Mouse (Mus musculus): ENCODE data around the gene Zfyve21.

Zfyve21 gene

GRCm38 (mm10) chr12:111798493-111798892 lies 15.5 kb upstream of the Zfyve21 start:
- DNase-seq (ENCODE audit: extremely low read depth, insufficient read length, low spot score): no peak

GRCm38 (mm10) chr12:111800459-111801183 lies 13.3 kb upstream of the Zfyve21 start:
- DNase-seq (ENCODE audit: extremely low read depth, insufficient read length, low spot score): no peak

GRCm38 (mm10) chr12:111803538-111803937 lies 10.4 kb upstream of the Zfyve21 start:
- DNase-seq (ENCODE audit: extremely low read depth, insufficient read length, low spot score): no peak

DNA sequence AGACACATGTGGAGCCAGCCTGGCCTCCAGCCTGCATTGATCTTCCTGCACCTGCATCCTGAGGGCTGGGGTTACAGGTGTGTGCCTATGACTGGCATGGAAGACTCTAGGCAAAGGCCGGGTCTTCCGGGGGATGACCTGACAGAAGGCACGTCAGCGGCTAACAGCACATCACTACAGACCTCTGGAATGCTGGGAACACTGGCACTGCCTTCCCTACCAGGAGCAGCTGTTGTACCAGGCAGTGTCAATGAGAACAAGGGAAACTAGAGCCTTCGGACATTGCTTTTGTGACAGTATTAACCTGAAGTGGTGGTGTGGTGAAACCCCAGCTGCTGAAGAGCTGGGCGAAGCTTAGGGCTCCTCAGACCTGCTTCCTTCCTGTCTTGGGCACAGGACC lies 5.2 kb upstream of the Zfyve21 start:
- no peak for DNase-seq (ENCODE audit: extremely low read depth, insufficient read length, low spot score)

DNA sequence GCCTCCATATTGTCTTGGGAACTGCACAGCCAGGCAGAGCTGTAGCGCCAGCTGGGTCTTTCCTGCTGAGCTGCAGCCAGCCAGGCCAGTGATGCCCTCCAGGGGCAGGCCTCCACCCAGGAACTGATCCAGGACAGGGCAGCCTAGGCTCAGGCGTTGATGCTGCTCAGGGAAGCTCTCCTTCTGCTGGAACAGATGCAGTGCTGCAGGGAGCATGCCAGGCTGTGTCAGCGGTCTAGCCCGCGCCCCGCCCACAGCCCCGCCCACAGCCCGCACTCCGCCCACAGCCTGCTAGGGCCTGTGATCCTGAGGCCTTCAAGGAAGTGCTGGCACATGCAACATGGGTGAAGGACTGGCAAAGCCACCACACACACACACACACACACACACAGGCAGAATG lies 4.2 kb upstream of the Zfyve21 start:
- peak; percentile 86 for DNase-seq (ENCODE audit: extremely low read depth, insufficient read length, low spot score)

- DNase-seq (ENCODE audit: extremely low read depth, insufficient read length, low spot score): no peak
These were observed 1.9 kb upstream of the Zfyve21 start for GRCm38 (mm10) chr12:111812075-111812474.

- no peak for DNase-seq (ENCODE audit: extremely low read depth, insufficient read length, low spot score)
These were observed 1.4 kb upstream of the Zfyve21 start for GRCm38 (mm10) chr12:111812611-111813010.

DNA sequence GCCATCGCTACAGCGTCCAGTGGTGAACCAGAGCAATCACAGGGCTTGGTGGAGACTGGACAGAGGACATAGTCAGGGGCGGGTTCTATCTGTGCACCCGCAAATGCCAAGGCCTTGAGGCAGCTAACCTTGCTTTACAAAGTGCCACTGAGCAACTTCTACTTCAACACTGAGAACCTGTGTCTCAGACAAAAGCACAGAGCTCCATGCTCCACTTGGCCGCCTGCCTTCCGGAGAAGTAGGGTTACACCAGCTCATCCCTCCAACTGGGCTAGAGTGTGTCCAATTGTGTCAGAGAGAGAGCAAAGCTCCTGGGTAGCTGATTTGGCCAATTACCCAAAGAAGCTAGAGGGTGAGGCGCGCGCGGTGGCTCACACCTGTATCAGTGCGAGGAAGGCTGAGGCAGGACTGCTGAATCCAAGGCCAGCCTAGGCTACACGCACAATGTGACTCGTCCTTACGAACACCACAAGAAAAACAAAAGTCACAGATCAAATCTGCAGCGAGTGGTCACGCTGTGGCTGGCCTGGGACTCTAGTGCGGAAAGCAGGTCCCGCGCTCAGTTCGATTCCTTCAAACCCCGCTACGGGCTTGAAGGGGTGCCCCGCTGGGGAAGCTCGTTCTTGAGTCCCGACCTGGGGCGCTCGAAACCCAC lies 732 bp upstream of the Zfyve21 start:
- no peak for DNase-seq (ENCODE audit: extremely low read depth, insufficient read length, low spot score)

DNA sequence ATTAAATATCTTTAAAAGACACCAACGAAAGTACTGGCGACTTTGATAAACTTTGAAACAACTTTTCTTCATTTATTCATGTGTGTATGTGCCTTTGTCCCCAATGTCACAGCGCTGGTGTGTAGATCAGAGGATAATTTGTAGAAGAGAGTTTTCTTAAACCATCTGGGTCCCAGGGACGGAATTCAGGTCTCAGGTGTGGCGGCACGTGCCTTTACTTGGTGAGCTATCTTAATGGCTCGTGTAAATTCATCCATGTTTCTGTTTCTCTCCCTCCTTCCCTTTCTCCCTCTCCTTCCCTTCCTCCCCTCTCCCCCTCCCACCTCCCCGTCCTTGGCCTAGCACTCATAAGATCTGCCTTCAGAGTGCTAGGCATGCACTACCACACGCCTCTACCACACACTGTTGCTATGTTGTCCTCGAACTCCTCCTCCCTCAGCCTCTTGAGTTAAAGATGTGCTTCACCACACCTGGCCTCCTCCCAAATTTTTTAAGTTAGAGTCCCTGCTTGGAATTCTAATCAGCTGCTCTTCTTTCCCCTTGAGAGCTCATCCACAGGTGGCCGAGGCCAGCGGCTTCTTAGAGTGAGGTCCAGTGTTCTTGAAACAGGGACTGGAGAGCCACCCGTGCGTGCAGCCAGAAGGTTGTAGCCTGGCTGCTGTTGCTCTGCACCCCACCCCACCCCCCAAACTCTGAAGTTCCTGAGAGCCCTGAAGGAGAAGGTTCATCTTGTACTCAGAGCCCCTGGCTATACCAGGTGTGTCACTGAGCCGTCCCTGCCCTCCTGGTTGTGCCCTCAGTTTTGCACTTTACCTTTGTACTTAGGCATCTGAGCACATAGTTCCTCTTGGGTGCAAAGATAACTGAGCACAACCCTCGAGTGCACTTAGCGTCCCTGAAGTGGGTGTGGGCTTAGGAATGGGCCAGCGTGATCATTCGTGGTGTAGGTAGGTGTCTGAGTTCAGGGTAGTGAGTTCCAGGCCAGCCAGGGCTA lies 1.1 kb downstream of the Zfyve21 start:
- DNase-seq (ENCODE audit: extremely low read depth, insufficient read length, low spot score): no peak

GRCm38 (mm10) chr12:111816528-111816927 lies 2.6 kb downstream of the Zfyve21 start:
- DNase-seq (ENCODE audit: extremely low read depth, insufficient read length, low spot score): no peak

DNA sequence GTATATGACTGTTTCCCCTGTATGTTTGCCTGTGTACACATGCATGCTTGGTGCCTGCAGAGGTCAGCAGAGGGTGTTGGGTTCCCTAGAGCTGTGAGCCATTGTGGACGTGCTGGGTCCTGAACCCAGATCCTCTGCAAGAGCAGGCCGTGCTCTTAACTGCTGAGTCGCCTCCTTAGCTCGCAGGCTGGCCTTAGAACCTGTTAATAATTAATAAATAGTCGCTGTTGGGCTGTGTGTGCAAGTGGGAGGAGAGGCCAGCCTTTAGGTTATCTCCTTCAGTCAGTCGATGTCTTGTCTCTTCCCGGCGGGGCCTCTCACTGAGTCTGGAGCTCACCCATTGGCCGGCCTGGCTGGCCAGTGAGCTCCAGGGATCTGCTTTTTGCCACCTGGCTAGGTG lies 3.0 kb downstream of the Zfyve21 start:
- DNase-seq (ENCODE audit: extremely low read depth, insufficient read length, low spot score): no peak

DNA sequence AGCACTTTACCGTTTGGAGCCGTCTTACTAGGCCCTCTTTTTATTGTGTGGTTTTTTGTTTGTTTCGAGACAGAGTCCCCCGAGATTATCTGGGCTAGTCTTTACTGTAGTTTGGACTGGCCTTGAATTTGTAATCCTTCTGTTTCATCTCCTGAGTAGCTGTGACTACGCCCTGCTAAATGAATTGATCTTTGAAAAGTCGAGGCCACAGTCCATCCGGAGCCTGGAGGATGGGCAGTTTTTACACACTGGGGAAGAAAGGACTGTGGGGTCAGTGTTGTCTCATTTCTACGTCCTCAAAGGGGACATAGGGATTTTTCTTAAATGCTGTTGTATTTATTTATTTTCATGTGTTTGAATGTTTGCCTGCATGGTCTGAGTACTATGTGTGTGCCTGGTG lies 4.0 kb downstream of the Zfyve21 start:
- DNase-seq (ENCODE audit: extremely low read depth, insufficient read length, low spot score): no peak

DNA sequence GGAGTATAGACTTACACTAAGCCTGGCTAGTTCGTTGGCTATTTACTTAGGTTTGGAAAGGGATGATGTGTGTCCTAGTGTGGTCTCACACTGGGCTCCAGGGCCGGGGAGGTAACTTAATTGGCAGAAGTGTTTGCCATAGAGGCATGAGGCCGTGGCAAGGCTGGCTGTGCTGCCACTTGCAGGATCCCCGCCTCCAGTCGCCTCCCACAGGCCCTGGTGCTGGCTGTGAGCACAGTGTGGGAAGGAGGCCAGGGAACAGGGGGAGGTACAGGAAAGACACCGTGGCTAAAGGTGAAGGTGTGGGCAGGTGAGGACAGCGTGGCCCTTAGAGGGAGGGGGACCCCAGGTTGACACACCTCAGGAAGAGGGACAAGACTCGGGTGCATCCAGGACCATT lies 6.0 kb downstream of the Zfyve21 start:
- no peak for DNase-seq (ENCODE audit: extremely low read depth, insufficient read length, low spot score)

- DNase-seq (ENCODE audit: extremely low read depth, insufficient read length, low spot score): no peak
These were observed 6.7 kb downstream of the Zfyve21 start for GRCm38 (mm10) chr12:111820708-111821107.

DNA sequence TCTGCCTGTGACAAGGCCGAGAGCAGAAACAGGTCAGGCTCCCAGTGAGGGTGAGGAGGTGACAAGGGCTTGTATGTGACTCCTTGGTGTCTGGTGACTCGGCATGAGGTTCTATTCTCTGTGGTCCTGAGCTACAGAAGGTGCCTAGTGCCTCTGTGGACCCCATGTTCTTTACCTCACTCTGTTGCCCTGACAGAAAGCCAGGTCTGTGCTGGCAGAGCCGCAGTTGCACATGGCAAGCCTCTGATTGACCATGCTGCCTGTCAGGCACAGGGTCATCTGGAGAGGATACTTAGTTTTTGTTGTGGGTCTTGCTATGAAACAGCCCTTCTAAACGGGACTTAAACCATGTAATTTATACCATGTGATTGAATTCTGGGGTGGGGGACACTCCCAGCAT lies 8.0 kb downstream of the Zfyve21 start:
- no peak for DNase-seq (ENCODE audit: extremely low read depth, insufficient read length, low spot score)

- DNase-seq (ENCODE audit: extremely low read depth, insufficient read length, low spot score): no peak
These were observed 13.6 kb downstream of the Zfyve21 start for GRCm38 (mm10) chr12:111827556-111827955.

- no peak for DNase-seq (ENCODE audit: extremely low read depth, insufficient read length, low spot score)
These were observed 15.5 kb downstream of the Zfyve21 start for GRCm38 (mm10) chr12:111829447-111829846.

GRCm38 (mm10) chr12:111829954-111830353 lies 16.0 kb downstream of the Zfyve21 start:
- no peak for DNase-seq (ENCODE audit: extremely low read depth, insufficient read length, low spot score)

DNA sequence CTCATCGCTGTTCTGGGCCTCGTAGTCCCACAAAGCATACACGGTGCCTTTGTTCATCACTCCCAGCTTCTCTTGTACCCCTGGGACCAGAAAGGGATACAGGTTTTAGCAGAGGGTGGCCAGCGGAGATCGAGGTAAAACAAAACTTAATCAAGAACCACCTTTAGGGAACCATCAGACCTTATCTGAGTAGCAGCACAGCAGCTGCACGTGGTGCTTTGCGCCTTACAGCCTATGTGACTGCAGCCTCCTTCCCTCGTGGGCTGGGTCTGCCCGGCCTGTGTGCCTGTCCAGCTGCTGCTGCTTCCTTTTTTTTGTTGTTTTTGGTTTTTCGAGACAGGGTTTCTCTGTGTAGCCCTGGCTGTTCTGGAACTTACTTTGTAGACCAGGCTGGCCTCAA lies 16.4 kb downstream of the Zfyve21 start:
- DNase-seq (ENCODE audit: extremely low read depth, insufficient read length, low spot score): no peak

GRCm38 (mm10) chr12:111832643-111833042 lies 18.7 kb downstream of the Zfyve21 start:
- no peak for DNase-seq (ENCODE audit: extremely low read depth, insufficient read length, low spot score)

DNA sequence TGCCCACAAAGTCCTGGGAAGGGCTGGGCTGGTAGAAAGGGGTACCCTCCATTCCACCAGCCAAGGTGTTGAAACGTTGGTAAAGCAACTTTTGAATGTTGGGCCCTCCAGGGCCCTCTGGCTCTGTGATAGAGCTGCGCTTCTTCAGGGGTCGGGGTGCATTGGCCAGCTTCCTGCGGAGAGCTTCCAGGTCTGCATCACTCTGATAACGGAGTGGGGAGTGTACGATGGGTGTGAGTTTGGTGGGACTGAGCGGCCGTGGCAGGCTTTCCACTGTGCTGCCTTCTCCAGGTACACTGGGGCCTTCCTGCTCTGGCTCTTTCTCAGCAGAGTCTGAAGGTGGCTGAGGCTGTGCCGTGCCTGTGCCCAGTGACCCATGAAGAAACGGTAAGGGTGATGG lies 19.5 kb downstream of the Zfyve21 start:
- no peak for DNase-seq (ENCODE audit: extremely low read depth, insufficient read length, low spot score)

All from 3134 (cell line).